Comparison of ENCODE assay signal across 13 mouse cellular contexts in genomic region chr19:23521071-23521470, GRCm38 (mm10).
"Had no signal": no experiment of that assay in that cellular context is flagged by ENCODE, and none has a peak within 500 bp of the region (broad histone marks: within the 10 kb centered on the region; RNA-seq: fewer than 3 reads in every experiment).

No protein-coding gene starts in this region.

- H3K27me3 ChIP-seq: limb, embryonic 12.5 days; liver, embryonic 13.5 days; lung, embryonic 15.5 days; midbrain, embryonic 12.5 days; stomach, embryonic 15.5 days had no signal

- H3K27ac ChIP-seq: limb, embryonic 12.5 days; liver, embryonic 13.5 days; lung, embryonic 15.5 days; midbrain, embryonic 12.5 days; stomach, embryonic 15.5 days had no signal

- H3K4me3 ChIP-seq: limb, embryonic 12.5 days; liver, embryonic 13.5 days; lung, embryonic 15.5 days; midbrain, embryonic 12.5 days; stomach, embryonic 15.5 days had no signal

- H3K4me2 ChIP-seq: limb, embryonic 12.5 days; liver, embryonic 13.5 days; lung, embryonic 15.5 days; midbrain, embryonic 12.5 days; stomach, embryonic 15.5 days had no signal

- ATAC-seq: liver, postnatal 0 days; midbrain, embryonic 16.5 days had no signal

- H3K36me3 ChIP-seq: limb, embryonic 12.5 days; liver, embryonic 13.5 days; lung, embryonic 15.5 days; midbrain, embryonic 12.5 days; stomach, embryonic 15.5 days had no signal

- H3K4me1 ChIP-seq: limb, embryonic 12.5 days; liver, embryonic 13.5 days; lung, embryonic 15.5 days; midbrain, embryonic 12.5 days; stomach, embryonic 15.5 days had no signal

- DNase-seq: kidney, postnatal 10 days; kidney, postnatal 4 days; liver; liver, embryonic 13.5 days; liver, postnatal 0 days; lung, postnatal 14 days; right cerebral cortex, postnatal 14 days; thymus, postnatal 36 days had no signal

- H3K9ac ChIP-seq: limb, embryonic 12.5 days; liver, embryonic 13.5 days; liver, postnatal 0 days; lung, embryonic 15.5 days; midbrain, embryonic 12.5 days; stomach, embryonic 15.5 days had no signal

- H3K9me3 ChIP-seq: limb, embryonic 12.5 days; liver, embryonic 13.5 days; lung, embryonic 15.5 days; midbrain, embryonic 12.5 days; stomach, embryonic 15.5 days had no signal
